Mouse (Mus musculus): Measurements from ENCODE around the gene Gm12166.

Gm12166 gene

GRCm38 (mm10) chr11:46052105-46052659, at the start of gene Gm12166:
Gene Gm12166 (minus strand): TSS chr11:46052321.
- DNase-seq: peak in 1 of 2 experiments; percentile 39

DNA sequence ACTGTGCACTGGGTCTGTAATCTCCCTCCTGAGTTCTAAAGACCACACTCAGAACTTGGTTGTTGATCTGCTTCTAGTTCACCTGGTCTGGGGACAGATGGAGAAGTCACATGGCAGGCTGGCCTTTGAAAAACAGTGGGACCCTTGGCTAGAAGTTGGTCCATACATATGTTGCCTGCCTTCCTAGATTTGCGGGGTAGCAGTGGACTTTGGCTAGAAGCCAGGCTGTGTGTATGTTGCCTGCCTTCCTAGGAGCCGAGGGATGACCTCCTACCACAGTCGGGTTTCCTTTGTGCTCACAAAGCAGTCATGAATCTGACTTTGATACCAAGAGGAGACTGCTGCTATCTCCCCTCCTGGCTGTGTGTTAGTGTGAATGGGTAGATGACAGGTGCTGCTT, 44.9 kb upstream of the Gm12166 start:
- no peak for DNase-seq

DNA sequence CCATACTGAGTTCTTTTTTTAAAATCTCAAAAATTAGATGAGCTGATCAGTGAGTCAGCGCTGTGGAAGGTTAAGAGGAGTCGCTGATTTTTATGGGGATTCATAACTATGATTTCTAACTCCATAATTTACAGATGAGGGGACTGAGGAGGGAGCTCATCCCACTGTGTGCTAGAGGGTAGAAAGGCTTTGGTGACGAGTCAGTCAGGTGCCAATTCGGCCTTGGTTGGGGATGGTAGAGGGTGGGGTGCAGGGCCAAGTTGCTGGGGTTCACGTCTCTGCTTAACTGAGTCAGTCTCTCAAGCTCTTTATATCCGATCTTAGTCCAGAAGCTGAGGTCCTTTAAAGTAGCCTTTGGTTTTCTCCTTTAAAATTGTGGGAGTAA, 44.1 kb upstream of the Gm12166 start:
- no peak for DNase-seq

DNA sequence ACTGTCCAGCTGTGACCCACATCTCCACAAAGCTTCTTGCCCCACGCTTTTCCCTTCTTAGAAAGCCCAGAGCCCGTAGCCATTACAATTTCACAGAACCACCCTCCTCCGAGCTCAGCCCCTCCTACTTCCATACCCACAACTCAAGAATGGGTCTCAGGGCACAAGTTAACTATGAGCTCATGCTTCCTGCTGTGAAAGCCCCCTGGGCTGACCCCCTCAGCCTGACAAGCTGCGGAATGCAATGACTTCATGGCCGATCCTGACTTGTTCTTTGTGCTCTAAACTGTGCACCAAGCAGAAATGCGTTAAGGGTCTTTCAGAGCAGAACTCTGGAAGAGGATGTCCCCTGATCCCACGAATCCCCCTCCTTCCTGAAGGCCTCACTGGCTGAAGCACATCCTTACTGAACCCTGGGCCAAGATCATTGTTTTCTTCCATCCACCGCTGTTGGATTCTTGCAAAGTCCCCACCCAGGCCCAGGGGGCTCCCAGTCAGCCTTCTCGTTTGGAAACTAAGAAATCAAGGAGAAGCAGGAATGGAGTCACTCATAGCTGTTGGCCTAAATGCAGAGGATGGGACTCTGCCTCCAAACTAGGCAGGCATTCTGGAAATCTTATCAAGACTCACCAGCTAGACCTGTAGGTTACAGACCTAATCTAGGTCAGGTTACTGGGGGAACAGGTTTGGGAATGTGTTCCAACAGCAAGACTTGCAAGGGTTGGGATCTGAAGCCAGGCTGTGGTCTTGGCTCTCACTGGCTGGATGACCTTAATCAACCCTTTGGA, 43.5 kb upstream of the Gm12166 start:
- no peak for DNase-seq

DNA sequence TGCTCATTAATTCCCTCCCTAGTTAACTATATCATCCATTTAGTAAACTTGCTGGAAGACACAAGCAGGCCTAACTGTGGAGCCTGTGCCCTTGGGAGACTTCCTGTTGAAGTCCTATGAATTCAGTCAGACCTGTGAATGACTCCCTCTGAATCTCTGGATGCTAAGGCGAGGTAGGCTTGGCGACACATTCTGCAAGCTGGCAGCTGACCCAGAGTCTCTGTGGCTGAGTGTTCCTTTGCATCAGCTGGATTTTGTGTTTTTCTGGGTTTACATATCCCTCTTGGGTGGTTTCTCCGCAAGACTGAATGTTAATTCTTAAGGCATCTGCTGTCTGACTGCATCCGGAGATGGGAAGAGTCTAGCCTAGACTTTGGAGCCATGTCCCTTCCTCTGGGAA, 40.0 kb upstream of the Gm12166 start:
- DNase-seq: no peak

DNA sequence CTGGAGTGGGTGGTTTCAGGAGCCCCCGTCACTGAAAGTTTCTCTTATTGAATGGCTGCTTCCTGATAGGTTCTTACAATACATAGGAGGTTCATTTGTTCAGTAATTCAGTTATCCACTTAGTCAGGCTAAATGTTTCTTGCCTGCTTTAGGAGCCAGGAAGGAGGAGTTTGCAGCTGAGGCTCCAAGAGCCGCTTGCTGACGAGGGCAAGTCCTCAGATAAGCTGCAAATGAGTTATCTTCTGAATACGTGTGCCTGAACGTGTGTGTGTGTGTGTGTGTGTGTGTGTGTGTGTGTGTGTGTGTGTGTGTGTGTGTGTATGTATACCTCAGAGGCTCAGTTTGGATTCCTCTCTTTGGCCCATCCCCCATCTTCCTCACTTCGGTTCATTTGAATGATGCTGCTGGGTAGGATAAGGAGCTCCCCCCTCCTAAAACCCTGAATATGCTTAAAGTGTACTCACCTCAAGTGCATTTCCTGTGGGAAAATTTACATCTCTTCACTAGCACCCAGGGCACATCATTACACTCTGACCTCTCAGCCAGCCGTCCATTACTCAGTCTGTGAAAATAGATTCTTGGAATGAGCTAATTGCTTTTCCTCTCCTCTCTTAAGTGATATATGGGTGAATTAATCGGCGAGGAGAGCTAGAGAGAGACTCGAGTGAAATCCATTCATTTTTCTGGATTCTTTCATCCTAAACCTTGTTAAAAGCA, 39.0 kb upstream of the Gm12166 start:
- no peak for DNase-seq

- no peak for DNase-seq
Measured at GRCm38 (mm10) chr11:46090036-46090725, 38.1 kb upstream of the Gm12166 start.

- no peak for DNase-seq
Measured at GRCm38 (mm10) chr11:46089081-46089713, 37.1 kb upstream of the Gm12166 start.

- DNase-seq: no peak
Measured at GRCm38 (mm10) chr11:46086446-46086845, 34.3 kb upstream of the Gm12166 start.

DNA sequence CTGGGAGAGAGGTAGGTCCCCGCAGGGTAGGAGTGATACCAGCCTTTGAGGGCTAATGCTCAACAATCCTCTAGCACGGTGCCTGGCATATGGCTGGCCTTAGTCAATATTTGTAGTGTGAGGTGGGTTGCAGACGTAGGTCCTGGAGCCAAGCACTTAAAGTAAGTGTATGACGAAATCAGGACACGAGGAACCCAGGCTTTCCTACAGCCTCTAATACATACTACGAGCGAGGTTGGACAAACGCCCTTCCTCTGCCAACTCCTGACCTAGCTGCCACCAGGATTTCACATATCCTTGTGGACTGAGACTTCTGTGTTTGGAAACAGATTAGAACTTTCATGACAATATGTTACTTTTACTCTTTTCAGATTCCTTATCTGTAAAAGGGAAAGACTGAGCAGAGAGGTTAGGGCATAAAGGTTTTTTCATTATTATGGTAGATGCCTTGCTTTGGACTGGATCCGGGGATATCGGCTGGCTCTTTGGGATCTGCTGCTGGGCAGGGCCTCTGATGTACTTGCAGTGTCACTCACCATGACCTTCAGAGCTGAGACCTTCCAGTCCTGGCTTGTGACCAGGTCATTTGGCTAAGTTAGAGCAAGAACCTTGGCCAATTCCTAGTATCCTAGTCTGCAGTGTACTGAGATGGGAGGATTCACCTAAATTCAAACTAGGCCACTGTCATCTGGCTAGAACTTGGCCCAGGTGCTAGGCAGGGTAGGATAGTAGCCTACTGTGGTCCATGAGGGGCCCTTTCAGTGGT, 33.5 kb upstream of the Gm12166 start:
- DNase-seq: no peak

- no peak for DNase-seq
Measured at GRCm38 (mm10) chr11:46084568-46084967, 32.4 kb upstream of the Gm12166 start.

- DNase-seq: no peak
Measured at GRCm38 (mm10) chr11:46083835-46084444, 31.8 kb upstream of the Gm12166 start.

- no peak for DNase-seq
Measured at GRCm38 (mm10) chr11:46083405-46083804, 31.3 kb upstream of the Gm12166 start.

- DNase-seq: no peak
Measured at GRCm38 (mm10) chr11:46081075-46081474, 29.0 kb upstream of the Gm12166 start.

DNA sequence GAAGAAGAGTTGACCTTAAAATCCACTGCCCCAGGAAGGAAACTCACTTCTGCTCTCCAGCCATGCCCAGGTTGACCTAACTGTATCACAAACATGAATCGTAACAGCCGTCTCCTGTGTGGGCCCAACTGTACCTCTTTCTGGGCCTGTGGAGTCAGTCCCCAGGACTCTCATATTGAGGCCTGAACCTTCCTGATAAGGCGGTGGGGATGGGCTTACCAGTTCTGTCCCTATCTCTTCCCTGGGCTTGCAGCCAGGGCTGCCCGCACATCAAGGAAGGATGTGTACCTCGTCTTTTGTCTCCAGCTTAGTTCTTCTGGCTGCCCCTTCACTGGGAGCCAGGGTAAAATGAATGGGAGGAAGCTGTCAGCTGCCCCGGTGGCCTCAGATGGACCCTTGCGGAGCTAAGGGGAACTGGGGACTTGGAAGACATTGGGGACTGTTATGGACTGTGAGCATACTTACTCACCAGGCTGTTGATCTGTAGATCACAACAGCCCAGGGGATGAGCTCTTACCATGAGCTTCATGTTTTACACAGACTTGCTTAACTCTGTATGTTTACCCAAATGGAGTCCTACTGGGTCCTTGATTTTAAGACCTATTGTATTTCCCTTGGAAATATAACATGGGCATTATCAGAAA, 25.7 kb upstream of the Gm12166 start:
- DNase-seq: peak in 1 of 2 experiments; percentile 36

GRCm38 (mm10) chr11:46077304-46077703, 25.2 kb upstream of the Gm12166 start:
- DNase-seq: no peak

DNA sequence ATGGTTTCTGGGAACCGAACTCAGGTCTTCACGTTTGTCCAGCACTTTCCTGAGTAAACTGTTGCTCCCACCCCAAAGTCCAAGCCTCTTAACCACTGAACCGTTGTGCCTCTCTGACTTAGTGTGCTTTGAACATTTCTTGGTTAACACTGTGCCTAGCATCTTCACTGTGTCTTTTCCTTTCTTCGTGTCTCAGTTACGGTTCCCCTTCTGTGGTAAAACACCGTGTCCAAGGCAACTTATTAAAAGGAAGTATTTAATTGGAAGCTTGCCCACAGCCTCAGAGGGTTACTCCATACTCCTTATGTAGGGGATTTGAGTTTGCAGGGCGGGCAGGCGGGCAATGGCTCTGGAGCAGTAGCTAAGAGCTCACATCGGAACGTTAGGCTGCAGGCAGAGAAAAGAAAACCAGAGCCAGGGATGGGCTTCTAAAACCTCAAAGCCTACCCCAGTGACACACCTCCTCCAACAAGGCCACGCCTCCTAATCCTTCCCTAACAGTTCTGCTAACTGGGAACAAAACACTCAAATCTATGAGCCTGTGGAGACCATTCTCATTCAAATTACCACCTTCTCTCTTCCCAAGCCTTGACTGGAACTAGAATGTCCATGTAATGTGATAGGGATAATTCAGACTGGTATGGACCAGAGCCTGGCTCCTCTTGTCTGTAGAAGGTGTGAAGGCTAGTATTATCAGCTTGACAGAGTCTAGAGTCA, 24.5 kb upstream of the Gm12166 start:
- no peak for DNase-seq

- no peak for DNase-seq
Measured at GRCm38 (mm10) chr11:46075507-46075906, 23.4 kb upstream of the Gm12166 start.

- DNase-seq: no peak
Measured at GRCm38 (mm10) chr11:46073850-46074688, 21.9 kb upstream of the Gm12166 start.

All from kidney, adult 8-10 months (tissue).